Mouse (Mus musculus) retina, adult 2 months (tissue): ENCODE results near the gene Cnpy1.

Source experiments
- DNase-seq: peaks from one replicate; pipeline ENCODE4 v3.0.0-alpha.2; 2012; ENCODE audit warnings: low read depth, low spot score

Gene Cnpy1

DNA sequence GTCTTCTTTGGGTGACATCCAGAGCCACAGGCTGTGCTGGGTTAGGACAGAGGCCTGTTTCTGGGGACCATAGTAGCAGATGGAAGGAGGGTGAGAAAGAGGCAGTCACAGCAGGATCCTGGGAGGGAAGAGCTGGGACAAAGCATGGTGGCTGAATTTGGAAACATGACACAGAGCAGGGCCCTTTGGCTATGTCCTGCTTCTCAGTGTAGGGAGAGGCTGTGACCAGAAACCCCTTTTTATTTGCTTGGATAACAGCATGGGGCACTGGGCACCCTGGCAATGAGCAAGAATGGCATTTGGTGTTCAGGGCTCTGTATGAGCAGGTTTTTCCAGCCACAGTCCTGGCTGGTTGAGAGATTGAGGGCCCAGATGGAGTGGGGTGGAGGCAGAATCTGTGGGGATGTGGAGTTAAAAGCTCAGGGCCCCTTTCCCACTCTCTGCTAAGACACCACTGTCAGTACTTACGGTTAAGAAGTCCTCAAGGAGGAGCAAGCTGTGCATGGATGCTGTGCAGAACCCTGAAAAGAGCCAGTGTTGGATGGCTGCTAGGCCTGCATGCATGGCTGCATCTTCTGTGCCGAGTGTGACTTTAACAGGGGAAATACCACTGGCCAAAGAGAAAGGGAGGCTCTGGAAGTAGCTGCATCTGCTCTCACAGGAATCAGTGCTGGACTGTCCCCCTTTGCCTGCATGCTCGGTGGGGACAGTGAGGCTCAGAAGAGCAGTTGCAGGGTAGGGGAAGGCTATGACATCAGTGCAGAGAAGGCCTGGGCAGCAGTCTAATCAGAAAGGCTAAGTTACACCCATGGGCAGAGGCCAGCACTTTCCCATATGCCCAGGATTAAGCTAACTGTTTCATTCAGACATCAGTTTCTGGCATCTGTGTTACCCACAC is 54.2 kb downstream of the Cnpy1 start:
- no peak for DNase-seq

DNA sequence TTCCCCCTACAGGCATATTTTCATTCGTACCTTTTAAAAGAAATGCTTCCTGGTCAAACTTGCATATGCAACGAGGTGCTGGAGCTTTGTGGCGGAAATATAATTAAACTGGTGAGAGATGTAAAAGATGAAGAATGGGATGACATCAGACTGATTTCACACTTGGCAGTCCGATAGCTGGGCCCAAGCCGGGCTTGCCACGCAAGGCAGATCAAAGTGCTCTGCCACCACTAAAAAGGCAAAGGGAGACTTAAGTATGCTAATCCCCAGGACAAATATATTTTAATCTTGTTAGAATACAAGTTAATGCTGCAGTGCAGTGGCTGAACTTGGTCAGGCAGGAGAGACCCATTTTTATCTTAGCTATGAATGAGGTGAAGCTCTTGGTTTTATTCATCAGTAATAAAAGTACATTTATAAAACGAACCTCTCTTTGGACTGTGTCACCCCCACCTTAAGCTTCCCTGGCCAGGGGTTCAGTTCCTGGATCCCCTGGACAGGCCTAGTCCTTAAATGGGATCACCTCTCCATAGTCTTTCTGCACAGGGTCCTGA is 66.3 kb downstream of the Cnpy1 start:
- DNase-seq = no peak

- DNase-seq = no peak
These were observed 67.3 kb downstream of the Cnpy1 start for GRCm38 (mm10) chr5:28178322-28178721.

- no peak for DNase-seq
These were observed 69.0 kb downstream of the Cnpy1 start for GRCm38 (mm10) chr5:28176585-28176984.

- no peak for DNase-seq
These were observed 69.6 kb downstream of the Cnpy1 start for GRCm38 (mm10) chr5:28176023-28176422.

DNA sequence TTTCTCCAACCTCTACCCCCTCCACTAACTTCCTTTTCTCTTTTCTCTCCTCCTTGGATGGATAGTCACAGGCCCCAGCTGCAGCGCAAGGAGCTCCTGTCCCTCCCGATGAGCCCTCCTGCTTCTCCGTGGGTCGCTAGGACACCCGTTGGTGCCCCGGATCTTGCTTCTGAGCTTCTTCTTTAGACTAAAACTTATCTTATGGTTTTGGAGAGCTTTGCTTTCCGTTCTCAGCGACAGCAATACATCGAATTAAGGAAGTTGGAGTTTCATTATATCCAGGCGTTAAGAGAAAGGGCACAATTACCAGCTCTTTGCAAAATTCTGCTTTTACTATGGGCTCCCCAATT is 70.1 kb downstream of the Cnpy1 start:
- no peak for DNase-seq

GRCm38 (mm10) chr5:28174876-28175569 is 70.6 kb downstream of the Cnpy1 start:
- no peak for DNase-seq

DNA sequence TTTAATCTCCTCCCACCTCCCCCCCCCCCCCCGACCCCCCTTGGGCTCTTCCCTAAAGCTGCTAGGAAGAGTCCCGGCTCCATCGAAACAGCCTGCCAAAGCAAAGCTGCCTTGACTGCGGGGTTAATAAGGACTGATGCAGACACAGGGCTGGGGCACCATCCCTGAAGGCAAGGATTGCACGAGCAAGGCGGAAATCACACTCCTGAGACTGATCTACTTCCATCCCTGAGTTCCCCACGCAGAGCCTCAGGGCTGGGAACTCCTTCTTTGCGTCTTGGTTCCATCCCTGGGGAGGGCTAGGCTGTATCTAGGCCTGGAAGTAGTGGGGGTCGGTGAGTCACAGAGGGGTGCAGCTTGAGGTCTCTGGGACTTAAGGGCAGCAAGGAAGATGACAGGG is 71.5 kb downstream of the Cnpy1 start:
- no peak for DNase-seq

DNA sequence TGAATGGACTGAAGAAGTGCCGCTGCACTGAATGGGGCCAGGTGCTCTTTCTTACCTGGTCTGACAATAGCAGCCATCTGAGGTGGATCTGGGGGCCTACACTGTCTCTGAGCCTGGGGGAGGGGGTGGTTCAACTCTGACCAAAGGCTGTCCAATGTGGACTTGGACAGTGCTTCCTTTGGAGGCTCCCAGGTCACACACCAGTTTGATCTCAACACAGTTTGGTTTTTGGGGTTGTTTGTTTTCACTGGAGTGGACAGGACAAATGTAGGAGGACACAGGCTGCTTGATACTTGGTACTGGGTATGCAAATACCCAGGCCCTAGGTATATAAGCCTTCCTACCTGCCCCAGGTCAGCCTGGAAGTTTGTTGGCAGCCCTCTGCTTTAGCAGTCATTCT is 71.9 kb downstream of the Cnpy1 start:
- no peak for DNase-seq

DNA sequence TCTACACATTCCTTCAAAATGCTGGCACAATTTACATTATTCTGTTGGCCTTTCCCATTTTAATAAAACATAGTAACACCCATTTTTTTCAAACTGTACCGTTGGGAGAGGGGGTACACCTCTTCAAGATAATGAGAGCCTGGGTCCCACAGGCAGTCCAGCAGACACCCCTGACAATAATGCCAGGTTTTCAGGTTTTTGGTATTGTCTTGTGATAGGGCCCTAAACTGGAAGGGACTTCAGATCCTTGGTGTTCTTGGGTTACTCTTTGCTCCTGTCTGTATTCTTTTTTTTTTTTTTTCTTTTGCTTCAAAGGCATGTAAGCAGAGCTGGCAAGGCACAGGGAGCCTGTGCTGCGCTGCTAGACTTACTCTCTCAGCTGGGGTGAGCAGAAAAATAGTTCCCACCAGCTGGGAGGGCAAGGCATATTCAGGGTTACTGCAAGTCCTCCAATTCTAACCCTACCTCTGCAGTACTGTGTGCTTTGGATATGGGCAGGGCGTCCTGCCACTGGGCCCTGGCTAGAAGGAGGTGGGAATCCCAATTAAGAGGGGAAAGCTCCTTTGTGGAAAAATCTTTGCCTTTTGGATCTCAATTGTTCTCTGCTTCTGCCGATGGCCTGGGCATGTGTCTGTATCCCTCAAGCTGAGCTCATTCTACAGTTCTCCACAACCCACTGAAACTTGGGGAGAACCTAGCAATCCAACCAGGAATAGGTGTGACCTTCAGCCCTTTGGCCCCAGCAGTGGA is 72.5 kb downstream of the Cnpy1 start:
- no peak for DNase-seq

- DNase-seq = no peak
These were observed 73.2 kb downstream of the Cnpy1 start for GRCm38 (mm10) chr5:28172261-28172920.

DNA sequence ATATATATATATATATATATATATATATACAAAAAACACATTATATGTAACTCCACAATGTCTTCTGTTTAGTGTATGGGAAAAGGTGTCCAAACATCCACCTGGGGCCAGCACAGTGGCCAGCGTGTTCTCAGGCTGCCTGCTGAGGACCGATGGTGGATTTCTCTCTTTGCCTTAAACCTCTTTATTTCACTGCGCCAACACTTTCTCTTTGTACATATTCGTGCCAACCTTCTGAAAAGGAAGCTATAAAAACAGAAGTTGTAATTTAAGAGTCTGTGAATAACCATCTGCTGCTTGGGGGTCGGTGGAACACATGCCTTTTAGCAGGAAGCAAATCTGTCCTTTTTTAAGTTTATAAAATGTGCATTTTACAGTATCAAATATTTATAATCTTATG is 73.9 kb downstream of the Cnpy1 start:
- no peak for DNase-seq

DNA sequence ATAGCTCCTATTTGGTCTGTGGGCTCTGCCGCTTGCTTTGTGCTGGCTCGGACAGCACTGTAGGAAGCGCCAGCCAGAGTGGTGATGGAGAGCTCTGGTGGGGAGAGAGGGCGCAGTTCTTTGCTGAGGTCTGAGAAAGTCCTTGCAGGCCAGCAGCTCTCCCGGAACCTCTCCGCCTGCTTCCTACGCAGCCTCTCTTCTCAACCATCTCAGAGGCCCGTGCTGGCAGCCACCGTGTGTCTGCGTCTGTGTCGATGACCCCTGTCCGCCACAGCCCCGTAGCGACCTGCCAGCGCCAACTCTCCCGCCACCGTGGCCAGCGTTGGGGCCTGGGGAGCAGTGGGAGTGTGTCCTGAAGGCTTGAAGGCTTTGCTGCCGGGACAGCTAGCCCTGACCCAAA is 74.7 kb downstream of the Cnpy1 start:
- DNase-seq = no peak

DNA sequence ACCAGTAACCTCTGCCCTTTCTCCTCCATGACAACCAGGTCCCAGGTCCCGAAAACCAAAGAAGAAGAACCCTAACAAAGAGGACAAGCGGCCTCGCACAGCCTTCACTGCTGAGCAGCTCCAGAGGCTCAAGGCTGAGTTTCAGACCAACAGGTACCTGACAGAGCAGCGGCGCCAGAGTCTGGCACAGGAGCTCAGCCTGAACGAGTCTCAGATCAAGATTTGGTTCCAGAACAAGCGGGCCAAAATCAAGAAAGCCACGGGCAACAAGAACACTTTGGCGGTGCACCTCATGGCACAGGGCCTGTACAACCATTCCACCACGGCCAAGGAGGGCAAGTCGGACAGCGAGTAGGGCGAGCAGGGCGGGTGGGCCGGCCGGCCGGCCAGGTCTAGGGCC is 75.5 kb downstream of the Cnpy1 start:
- no peak for DNase-seq

DNA sequence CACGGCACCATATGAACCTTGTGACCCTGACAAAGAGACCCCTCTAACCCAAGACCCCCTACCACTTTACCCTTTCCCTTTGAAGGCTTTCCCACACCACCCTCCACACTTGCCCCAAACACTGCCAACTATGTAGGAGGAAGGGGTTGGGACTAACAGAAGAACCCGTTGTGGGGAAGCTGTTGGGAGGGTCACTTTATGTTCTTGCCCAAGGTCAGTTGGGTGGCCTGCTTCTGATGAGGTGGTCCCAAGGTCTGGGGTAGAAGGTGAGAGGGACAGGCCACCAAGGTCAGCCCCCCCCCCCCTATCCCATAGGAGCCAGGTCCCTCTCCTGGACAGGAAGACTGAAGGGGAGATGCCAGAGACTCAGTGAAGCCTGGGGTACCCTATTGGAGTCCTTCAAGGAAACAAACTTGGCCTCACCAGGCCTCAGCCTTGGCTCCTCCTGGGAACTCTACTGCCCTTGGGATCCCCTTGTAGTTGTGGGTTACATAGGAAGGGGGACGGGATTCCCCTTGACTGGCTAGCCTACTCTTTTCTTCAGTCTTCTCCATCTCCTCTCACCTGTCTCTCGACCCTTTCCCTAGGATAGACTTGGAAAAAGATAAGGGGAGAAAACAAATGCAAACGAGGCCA is 76.3 kb downstream of the Cnpy1 start:
- no peak for DNase-seq

DNA sequence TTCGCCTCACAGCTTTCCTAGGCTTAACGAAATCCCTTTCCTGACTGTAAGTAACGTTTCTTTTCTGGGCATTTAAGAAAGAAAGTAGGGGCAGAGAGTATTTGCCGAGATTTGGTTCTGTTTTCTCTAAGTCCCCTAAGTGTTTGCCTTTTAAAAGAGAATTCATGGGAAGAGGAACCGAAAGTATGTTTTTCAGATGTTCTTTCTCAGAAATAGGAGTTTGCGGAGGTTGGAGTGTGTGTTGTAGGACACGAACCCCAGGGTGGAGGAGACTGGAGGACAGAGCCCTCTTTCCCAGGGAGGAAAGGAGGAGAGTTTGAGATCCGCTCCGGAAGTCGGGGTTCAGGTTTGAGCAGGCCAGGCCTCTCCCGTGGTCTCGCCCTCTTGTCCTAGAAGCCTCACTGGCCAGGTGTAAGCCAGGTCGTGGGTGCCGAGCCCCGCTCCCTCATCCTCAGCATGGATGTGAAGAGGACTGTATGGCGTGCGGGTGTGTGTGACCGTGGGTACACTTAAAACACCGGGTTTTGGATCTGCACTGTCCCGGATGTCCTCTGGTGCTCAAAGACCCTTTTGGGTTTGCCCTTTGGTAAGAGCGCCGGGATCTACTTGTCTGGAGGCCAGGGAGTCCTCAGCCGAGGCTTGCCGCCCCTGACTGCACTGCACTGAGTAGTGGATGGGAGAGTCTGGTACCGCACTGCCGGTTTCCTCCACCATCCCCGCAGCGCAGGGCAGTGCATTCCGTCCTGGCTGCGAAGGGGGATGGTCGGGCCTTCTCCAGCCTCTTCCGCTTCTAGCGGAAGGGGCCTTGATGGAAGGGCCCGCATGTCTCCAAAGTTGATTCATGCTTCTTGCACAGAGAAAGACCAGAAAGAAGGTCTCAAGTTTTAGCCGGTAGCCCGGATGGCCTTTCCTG is 77.1 kb downstream of the Cnpy1 start:
- no peak for DNase-seq

DNA sequence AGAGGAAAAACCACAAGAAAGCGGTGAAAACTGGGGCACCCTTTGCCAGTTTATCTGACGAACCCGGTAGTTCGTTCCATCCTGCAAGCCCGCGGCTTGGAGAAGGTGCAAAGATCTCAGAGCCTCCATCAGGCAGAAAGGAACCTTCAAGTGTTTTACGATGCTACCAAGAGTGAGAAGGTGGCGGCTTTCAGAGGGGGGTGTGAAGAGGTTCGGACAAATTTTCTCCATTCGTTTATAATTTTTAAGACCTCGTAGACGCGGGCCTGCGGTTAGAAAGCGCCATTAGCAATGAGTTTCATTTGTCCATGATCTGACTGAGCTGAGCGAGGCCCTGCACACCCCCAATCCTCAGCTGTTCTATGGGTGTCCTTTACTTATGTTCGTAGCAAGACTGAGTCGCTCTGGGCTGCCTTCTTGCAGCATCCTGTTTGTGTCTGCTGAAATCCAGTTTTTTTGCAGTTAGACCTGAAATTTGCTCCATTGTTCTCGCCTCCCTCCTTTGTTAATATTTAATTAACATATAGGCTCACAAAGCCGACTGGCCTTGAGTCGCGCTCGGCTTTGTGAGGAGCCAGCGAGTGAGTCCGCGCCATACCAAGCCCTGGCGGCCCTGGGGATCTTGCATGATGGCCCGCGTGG is 77.9 kb downstream of the Cnpy1 start:
- DNase-seq = no peak

DNA sequence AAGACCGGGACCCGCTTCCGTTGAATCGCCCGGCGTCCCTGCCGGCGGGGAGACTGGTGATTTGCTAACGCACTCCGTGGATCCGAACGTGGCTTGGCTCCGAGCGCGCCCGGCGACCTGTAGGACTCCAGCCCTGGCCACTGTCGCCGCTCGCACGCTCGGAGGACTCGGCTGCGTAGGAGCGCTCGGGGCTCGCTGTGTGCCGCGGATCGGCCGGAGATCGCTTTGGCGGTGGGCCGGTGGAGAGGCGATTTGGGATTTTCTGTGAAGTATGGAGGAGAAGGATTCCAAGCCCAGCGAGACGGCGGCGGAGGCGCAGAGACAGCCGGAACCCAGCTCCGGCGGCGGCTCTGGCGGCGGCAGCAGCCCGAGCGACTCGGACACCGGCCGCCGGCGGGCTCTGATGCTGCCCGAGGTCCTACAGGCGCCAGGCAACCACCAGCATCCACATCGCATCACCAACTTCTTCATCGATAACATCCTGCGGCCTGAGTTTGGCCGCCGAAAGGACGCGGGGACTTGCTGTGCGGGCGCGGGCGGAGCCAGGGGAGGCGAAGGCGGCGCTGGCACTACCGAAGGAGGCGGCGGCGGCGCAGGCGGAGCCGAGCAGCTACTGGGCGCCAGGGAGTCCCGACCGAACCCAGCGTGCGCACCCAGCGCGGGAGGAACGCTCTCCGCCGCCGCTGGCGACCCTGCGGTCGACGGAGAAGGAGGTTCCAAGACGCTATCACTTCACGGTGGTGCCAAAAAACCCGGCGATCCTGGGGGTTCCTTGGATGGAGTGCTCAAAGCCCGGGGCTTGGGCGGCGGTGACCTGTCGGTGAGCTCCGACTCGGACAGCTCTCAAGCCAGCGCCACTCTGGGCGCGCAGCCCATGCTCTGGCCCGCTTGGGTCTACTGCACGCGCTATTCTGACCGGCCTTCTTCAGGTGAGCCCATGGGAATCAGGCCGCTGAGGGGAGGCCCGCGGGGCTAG is 79.1 kb downstream of the Cnpy1 start:
- DNase-seq = no peak
